Mouse (Mus musculus) frontal cortex, adult 2 months (tissue): Measurements from ENCODE around the gene Map2k7. TPM values are rescaled to one million over a fixed set of nuclear protein-coding genes. Genes with fewer than 3 reads are reported as not detected.
A peak's percentile ranks its signal among the peaks of the same experiment; 100 is the strongest.

Experiments used
- DNase-seq, 2 experiments: peaks; one replicate each; pipeline ENCODE4 v3.0.0; 2022; ENCODE audit warnings: low spot score in 1 of 2; ENCODE audit errors: extremely low spot score in 1 of 2
- polyA plus RNA-seq: library from polyadenylated mRNA; depleted of rRNA; stranded (reverse); fragments of >200 nt; gene quantifications from 2 replicates; pipeline ENCODE4 v1.2.3, GENCODE M21; 2012; rRNA removed

The Map2k7 gene
- polyA plus RNA-seq, 1 experiment: 67.1 TPM

GRCm38 (mm10) chr8:4257350-4257749 is 18.8 kb downstream of the Map2k7 start:
- DNase-seq: no peak

GRCm38 (mm10) chr8:4258233-4258632 is 19.7 kb downstream of the Map2k7 start:
- peak in 1 of 2 experiments; percentile 88 for DNase-seq

DNA sequence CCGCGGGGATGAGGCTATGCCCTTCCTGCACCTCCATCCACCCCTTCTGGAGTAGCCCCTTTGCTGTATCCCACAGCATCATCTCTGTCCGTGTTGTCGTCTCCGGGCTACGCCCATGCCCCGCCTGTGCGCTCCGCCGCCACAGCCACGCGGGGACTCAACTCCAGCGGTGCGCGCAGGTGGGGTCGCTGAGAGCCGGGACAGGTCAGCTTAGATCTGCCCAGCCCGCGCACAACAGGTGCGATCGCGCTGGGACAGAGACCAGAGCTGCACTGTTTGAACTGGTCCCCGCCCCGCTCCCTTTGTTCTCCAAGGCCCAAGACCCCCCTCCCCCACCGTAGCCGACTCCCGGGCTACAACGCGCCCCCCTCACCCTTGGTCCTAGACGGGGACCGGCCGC is 20.1 kb downstream of the Map2k7 start:
- DNase-seq: no peak

DNA sequence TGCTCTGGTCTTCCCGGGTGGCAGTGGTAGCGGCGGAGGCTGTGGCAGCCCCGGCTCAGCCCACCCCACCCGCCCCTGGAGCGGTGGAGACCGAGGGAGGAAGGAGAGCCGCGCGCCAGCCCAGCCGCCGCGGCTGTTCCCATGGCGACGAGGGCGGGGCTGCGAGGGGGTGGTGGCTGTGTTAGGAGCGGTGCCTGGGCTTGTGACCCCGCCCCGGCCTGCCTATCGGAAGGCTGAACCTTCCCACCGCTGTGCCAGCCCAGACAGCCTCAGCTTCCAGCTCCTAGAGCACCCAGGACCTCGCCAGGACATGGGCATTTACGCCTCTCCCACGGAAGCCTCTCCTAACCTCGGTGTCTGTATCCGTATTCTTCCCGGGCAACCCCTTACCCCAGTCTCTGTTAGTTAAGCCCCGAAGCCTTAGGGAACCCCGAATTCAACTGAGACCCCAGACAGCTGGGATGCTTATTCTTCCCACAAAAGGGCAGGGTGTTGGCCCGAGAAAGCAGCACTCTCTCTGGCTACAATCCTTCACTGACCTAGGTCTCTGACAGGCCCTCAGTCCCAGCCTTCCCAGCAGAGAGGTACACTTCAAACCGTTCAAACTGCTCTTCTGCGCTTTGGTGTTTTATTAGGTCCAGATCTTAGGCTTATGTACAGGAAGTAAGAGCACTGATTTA is 20.7 kb downstream of the Map2k7 start, which contains the start of gene Ctxn1:
TSS of gene Ctxn1 (minus strand) at position 150 of the 680 bp plus-strand sequence.
- DNase-seq: peak; percentile 79 to 92

- no peak for DNase-seq
Measured at GRCm38 (mm10) chr8:4259805-4260170, 21.2 kb downstream of the Map2k7 start.

GRCm38 (mm10) chr8:4263105-4263791 is 24.7 kb downstream of the Map2k7 start:
- peak in 1 of 2 experiments; percentile 58 for DNase-seq

- no peak for DNase-seq
Measured at GRCm38 (mm10) chr8:4265160-4265914, 26.8 kb downstream of the Map2k7 start.

DNA sequence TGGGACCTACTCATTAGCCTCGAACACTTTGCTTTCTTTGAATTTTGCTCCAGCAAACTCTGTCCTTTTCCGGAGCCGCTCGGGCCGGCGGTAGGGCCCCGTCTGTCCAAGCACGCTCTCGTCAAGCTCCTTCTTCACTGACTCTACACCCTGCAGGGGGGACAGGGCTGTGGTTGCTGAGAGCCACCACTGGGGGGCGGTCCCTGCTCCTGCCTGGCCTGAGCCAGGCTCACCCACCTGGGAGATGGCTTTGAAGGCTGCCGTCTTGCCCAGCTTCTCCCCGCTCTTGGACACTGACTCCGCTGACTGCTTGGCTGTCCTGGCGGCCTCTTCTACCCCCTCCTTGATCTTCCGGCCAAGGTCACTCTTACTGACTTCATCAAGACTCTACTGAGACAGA is 29.1 kb downstream of the Map2k7 start:
- DNase-seq: no peak

- DNase-seq: no peak
Measured at GRCm38 (mm10) chr8:4269609-4270008, 31.1 kb downstream of the Map2k7 start.

GRCm38 (mm10) chr8:4275275-4276110 is 37.0 kb downstream of the Map2k7 start, which contains the start of gene Timm44:
Timm44 (minus strand) TSS chr8:4275913.
- DNase-seq: peak; percentile 94 to 97

GRCm38 (mm10) chr8:4276111-4276465 is 37.5 kb downstream of the Map2k7 start:
- no peak for DNase-seq

DNA sequence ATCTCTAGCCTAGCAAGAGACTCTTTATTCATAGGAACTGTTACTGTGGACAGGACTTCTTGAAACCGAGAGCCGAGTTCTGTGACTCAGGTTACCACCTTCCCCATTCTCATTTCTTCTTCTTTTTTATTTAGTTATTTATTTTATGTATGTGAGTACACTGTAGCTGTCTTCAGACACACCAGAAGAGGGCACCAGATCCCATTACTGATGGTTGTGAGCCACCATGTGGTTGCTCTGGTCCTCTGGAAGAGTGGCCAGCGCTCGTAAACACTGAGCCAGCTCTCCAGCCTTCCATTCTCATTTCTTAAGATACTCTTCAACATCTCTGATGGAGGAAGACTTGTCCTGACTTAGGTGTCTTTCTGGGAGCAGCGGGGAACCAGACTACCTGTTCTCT is 54.2 kb downstream of the Map2k7 start:
- no peak for DNase-seq

Other genes with a start within 250 kb of the Map2k7 start
- 0.48 and 1.4 TPM in 2 replicates for gene Cd209f, start 132.9 kb upstream of the Map2k7 start, polyA plus RNA-seq
- 0.38 and 0.58 TPM in 2 replicates for gene Cd209g, start 104.6 kb upstream of the Map2k7 start, polyA plus RNA-seq
- gene Evi5l, start 72.2 kb upstream of the Map2k7 start, polyA plus RNA-seq: 76.1 and 83.7 TPM in 2 replicates
- 17.4 and 18.3 TPM in 2 replicates for gene Prr36, start 21.3 kb upstream of the Map2k7 start, polyA plus RNA-seq
- gene Lrrc8e, start 11.9 kb upstream of the Map2k7 start, polyA plus RNA-seq: 0.02 TPM in 2 replicates
- gene Gm49320, start 125 bp downstream of the Map2k7 start, polyA plus RNA-seq: 6.1 and 6.3 TPM in 2 replicates
- gene Tgfbr3l, start 9.5 kb downstream of the Map2k7 start, polyA plus RNA-seq: 37.1 and 54.6 TPM in 2 replicates
- 45.3 and 48.2 TPM in 2 replicates for gene Snapc2, start 14.3 kb downstream of the Map2k7 start, polyA plus RNA-seq
- 883 and 1,085 TPM in 2 replicates for gene Ctxn1, start 20.5 kb downstream of the Map2k7 start, polyA plus RNA-seq
- gene Timm44, start 37.2 kb downstream of the Map2k7 start, polyA plus RNA-seq: 111 and 131 TPM in 2 replicates
- gene Ccl25, start 86.5 kb downstream of the Map2k7 start, polyA plus RNA-seq: 22.4 and 23.6 TPM in 2 replicates
- gene Elavl1, start 86.7 kb downstream of the Map2k7 start, polyA plus RNA-seq: 39.9 and 40.2 TPM in 2 replicates